Mouse (Mus musculus) G1E (cell line): Measurements from ENCODE around the gene Tmem44.

Source experiments
- CTCF ChIP-seq: IDR thresholded peaks from 2 replicates; pipeline ENCODE4 v1.5.1; 2012; ENCODE audit warnings: low read depth, low read length, inconsistent platforms, mixed read lengths
- GATA1 ChIP-seq: IDR thresholded peaks from 2 replicates; pipeline ENCODE4 v1.6.1; 2012; ENCODE audit warnings: borderline replicate concordance, low read length, inconsistent platforms, mixed read lengths
- POLR2AphosphoS5 ChIP-seq: IDR thresholded peaks from 2 replicates; pipeline ENCODE4 v1.6.1; 2012; ENCODE audit warnings: low read depth, low read length, inconsistent platforms; ENCODE audit not compliant: insufficient replicate concordance
- TAL1 ChIP-seq: conservative IDR thresholded peaks from 2 replicates; pipeline ENCODE4 v1.6.1; 2012; ENCODE audit warnings: low read depth, low read length, inconsistent platforms, mixed read lengths

DNA sequence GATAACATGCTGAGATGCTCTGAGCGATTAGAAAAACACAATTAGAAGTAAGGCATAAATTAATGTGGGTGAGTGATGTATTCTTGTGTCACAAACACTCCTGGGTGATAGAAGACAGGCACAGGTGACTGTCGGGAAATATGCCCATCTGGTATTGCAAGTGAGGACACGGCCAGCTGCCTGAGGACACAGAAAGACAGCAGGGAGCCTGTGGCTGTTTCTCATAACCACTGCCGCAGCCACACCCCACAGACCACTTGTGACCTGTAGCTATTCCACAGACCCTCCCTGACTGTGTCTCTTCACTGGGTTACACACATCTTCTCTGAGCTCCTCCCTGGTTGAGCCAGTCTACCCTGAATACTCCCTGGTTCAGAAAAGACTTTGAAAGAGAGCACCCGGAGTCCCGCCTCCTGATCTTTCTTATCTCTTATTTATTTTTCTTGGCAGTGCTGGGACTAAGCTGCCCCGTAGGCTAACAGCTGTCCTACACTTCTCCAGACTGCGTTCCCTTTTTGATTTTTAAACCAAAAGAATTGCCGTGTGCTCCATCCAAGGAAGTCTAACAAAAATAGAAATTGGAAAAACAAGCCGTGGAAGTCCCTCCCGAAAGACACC, 32.9 kb downstream of the Tmem44 start:
- TF ChIP-seq CTCF (no peak), GATA1 (no peak), TAL1 (no peak), POLR2AphosphoS5 (no peak)
